Mouse (Mus musculus): Measurements from ENCODE around the gene Blmh. TPM values are rescaled to one million over a fixed set of nuclear protein-coding genes. Genes with fewer than 3 reads are reported as not detected.

Gene Blmh
- polyA plus RNA-seq, 1 experiment from 2014 or later, result 205 TPM

GRCm38 (mm10) chr11:76936578-76936977, 12.0 kb downstream of the Blmh start:
- DNase-seq (ENCODE audit: low spot score), result no peak
- Histone ChIP-seq H3K9me3 (replicated peaks) (no peaks in the 10 kb centered on the region), H3K27me3 (ENCODE audit: low read depth, poor library complexity, severe bottlenecking) (no peaks in the 10 kb centered on the region), H3K27ac (replicated peaks) (no peak overlapping the region), H3K4me1 (no peaks in the 10 kb centered on the region), H3K4me3 (no peak overlapping the region), H3K36me3 (no peaks in the 10 kb centered on the region)
- WGBS, result 85% methylated on average over 5 of the region's 5 CpGs

- Histone ChIP-seq H3K4me3 (peak overlapping the region; percentile 89), H3K9me3 (replicated peaks) (no peaks in the 10 kb centered on the region), H3K4me1 (peaks cover 19% of the 10 kb centered on the region), H3K36me3 (peaks cover 20% of the 10 kb centered on the region), H3K27ac (replicated peaks) (peak overlapping the region; percentile 95), H3K27me3 (ENCODE audit: low read depth, poor library complexity, severe bottlenecking) (no peaks in the 10 kb centered on the region)
- WGBS, result 81% methylated on average over 6 of the region's 6 CpGs
- no peak for DNase-seq (ENCODE audit: low spot score)
These were observed 20.2 kb downstream of the Blmh start for GRCm38 (mm10) chr11:76944839-76945238.

- WGBS, result under 1% methylated on average over 58 of the region's 58 CpGs
- H3K27me3 ChIP-seq (ENCODE audit: low read depth, poor library complexity, severe bottlenecking), result no peaks in the 10 kb centered on the region
- DNase-seq (ENCODE audit: low spot score), result peak; percentile 91
- H3K27ac ChIP-seq (replicated peaks), result peak overlapping the region; percentile 95
- H3K36me3 ChIP-seq, result peaks cover 27% of the 10 kb centered on the region
- H3K9me3 ChIP-seq (replicated peaks), result no peaks in the 10 kb centered on the region
- H3K4me3 ChIP-seq, result peak overlapping the region; percentile 89
- peaks cover 19% of the 10 kb centered on the region for H3K4me1 ChIP-seq
These were observed 21.0 kb downstream of the Blmh start for GRCm38 (mm10) chr11:76945386-76946202.

- Histone ChIP-seq H3K27me3 (ENCODE audit: low read depth, poor library complexity, severe bottlenecking) (no peaks in the 10 kb centered on the region), H3K4me1 (peaks cover 19% of the 10 kb centered on the region), H3K9me3 (replicated peaks) (no peaks in the 10 kb centered on the region), H3K27ac (replicated peaks) (peak overlapping the region; percentile 95), H3K4me3 (peak overlapping the region; percentile 89), H3K36me3 (peaks cover 33% of the 10 kb centered on the region)
- peak; percentile 24 for DNase-seq (ENCODE audit: low spot score)
- 4% methylated on average over 8 of the region's 8 CpGs for WGBS
These were observed 21.6 kb downstream of the Blmh start for GRCm38 (mm10) chr11:76946203-76946585.

- H3K27ac ChIP-seq (replicated peaks), result no peak overlapping the region
- no peaks in the 10 kb centered on the region for H3K27me3 ChIP-seq (ENCODE audit: low read depth, poor library complexity, severe bottlenecking)
- no peak for DNase-seq (ENCODE audit: low spot score)
- no peak overlapping the region for H3K4me3 ChIP-seq
- 94% methylated on average over 2 of the region's 2 CpGs for WGBS
- peaks cover 97% of the 10 kb centered on the region for H3K36me3 ChIP-seq
- no peaks in the 10 kb centered on the region for H3K4me1 ChIP-seq
- no peaks in the 10 kb centered on the region for H3K9me3 ChIP-seq (replicated peaks)
These were observed 28.9 kb downstream of the Blmh start for GRCm38 (mm10) chr11:76953536-76953935.

- Histone ChIP-seq H3K36me3 (peaks cover 98% of the 10 kb centered on the region), H3K27ac (replicated peaks) (no peak overlapping the region), H3K9me3 (replicated peaks) (no peaks in the 10 kb centered on the region), H3K4me3 (no peak overlapping the region), H3K4me1 (no peaks in the 10 kb centered on the region), H3K27me3 (ENCODE audit: low read depth, poor library complexity, severe bottlenecking) (no peaks in the 10 kb centered on the region)
- 95% methylated on average over 3 of the region's 3 CpGs for WGBS
- DNase-seq (ENCODE audit: low spot score), result no peak
These were observed 41.1 kb downstream of the Blmh start for GRCm38 (mm10) chr11:76965703-76966102.

- Histone ChIP-seq H3K36me3 (peaks cover 96% of the 10 kb centered on the region), H3K9me3 (replicated peaks) (no peaks in the 10 kb centered on the region), H3K27ac (replicated peaks) (no peak overlapping the region), H3K27me3 (ENCODE audit: low read depth, poor library complexity, severe bottlenecking) (no peaks in the 10 kb centered on the region), H3K4me3 (no peak overlapping the region), H3K4me1 (no peaks in the 10 kb centered on the region)
- DNase-seq (ENCODE audit: low spot score), result no peak
- 100% methylated on average over 2 of the region's 2 CpGs for WGBS
These were observed 45.7 kb downstream of the Blmh start for GRCm38 (mm10) chr11:76970328-76970727.

- peaks cover 93% of the 10 kb centered on the region for H3K36me3 ChIP-seq
- H3K4me3 ChIP-seq, result no peak overlapping the region
- H3K9me3 ChIP-seq (replicated peaks), result no peaks in the 10 kb centered on the region
- no peak for DNase-seq (ENCODE audit: low spot score)
- H3K27me3 ChIP-seq (ENCODE audit: low read depth, poor library complexity, severe bottlenecking), result no peaks in the 10 kb centered on the region
- no peak overlapping the region for H3K27ac ChIP-seq (replicated peaks)
- H3K4me1 ChIP-seq, result no peaks in the 10 kb centered on the region
- 92% methylated on average over 7 of the region's 7 CpGs for WGBS
These were observed 50.2 kb downstream of the Blmh start for GRCm38 (mm10) chr11:76974680-76975319.

GRCm38 (mm10) chr11:76981570-76982141, 57.0 kb downstream of the Blmh start:
- no peak overlapping the region for H3K27ac ChIP-seq (replicated peaks)

GRCm38 (mm10) chr11:76982415-76982814, 57.8 kb downstream of the Blmh start:
- no peaks in the 10 kb centered on the region for H3K27me3 ChIP-seq (ENCODE audit: low read depth, poor library complexity, severe bottlenecking)
- DNase-seq (ENCODE audit: low spot score), result no peak
- no peak overlapping the region for H3K4me3 ChIP-seq
- no peak overlapping the region for H3K27ac ChIP-seq (replicated peaks)
- H3K4me1 ChIP-seq, result no peaks in the 10 kb centered on the region
- H3K9me3 ChIP-seq (replicated peaks), result no peaks in the 10 kb centered on the region
- H3K36me3 ChIP-seq, result peaks cover 90% of the 10 kb centered on the region
- WGBS, result 89% methylated on average over 4 of the region's 4 CpGs

More at GRCm38 (mm10) chr11:76981570-76982141, 57.0 kb downstream of the Blmh start:
- no peaks in the 10 kb centered on the region for H3K9me3 ChIP-seq (replicated peaks)
- 94% methylated on average over 5 of the region's 5 CpGs for WGBS
- H3K27me3 ChIP-seq (ENCODE audit: low read depth, poor library complexity, severe bottlenecking), result no peaks in the 10 kb centered on the region
- H3K4me1 ChIP-seq, result no peaks in the 10 kb centered on the region
- peaks cover 86% of the 10 kb centered on the region for H3K36me3 ChIP-seq
- no peak for DNase-seq (ENCODE audit: low spot score)
- no peak overlapping the region for H3K4me3 ChIP-seq

- Histone ChIP-seq H3K4me3 (no peak overlapping the region), H3K27me3 (ENCODE audit: low read depth, poor library complexity, severe bottlenecking) (no peaks in the 10 kb centered on the region), H3K27ac (replicated peaks) (no peak overlapping the region), H3K36me3 (peaks cover 90% of the 10 kb centered on the region), H3K4me1 (no peaks in the 10 kb centered on the region), H3K9me3 (replicated peaks) (no peaks in the 10 kb centered on the region)
- WGBS, result 87% methylated on average over 5 of the region's 5 CpGs
- no peak for DNase-seq (ENCODE audit: low spot score)
These were observed 59.0 kb downstream of the Blmh start for GRCm38 (mm10) chr11:76983641-76984040.

GRCm38 (mm10) chr11:76984173-76984572, 59.6 kb downstream of the Blmh start:
- no peaks in the 10 kb centered on the region for H3K9me3 ChIP-seq (replicated peaks)
- H3K27ac ChIP-seq (replicated peaks), result no peak overlapping the region
- H3K4me1 ChIP-seq, result no peaks in the 10 kb centered on the region
- peak; percentile 6 for DNase-seq (ENCODE audit: low spot score)
- no peaks in the 10 kb centered on the region for H3K27me3 ChIP-seq (ENCODE audit: low read depth, poor library complexity, severe bottlenecking)
- H3K36me3 ChIP-seq, result peaks cover 88% of the 10 kb centered on the region
- H3K4me3 ChIP-seq, result no peak overlapping the region

GRCm38 (mm10) chr11:76990839-76991238, 66.2 kb downstream of the Blmh start:
- no peak for DNase-seq (ENCODE audit: low spot score)
- peaks cover 32% of the 10 kb centered on the region for H3K36me3 ChIP-seq
- H3K27me3 ChIP-seq (ENCODE audit: low read depth, poor library complexity, severe bottlenecking), result peaks cover 7% of the 10 kb centered on the region
- peaks cover 14% of the 10 kb centered on the region for H3K4me1 ChIP-seq
- no peak overlapping the region for H3K27ac ChIP-seq (replicated peaks)
- no peak overlapping the region for H3K4me3 ChIP-seq
- H3K9me3 ChIP-seq (replicated peaks), result no peaks in the 10 kb centered on the region
- WGBS, result 82% methylated on average over 5 of the region's 5 CpGs

Data from midbrain, embryonic 10.5 days (tissue).